Mouse (Mus musculus) c-Kit-positive CD71-negative TER-119-negative erythroid progenitor cells, embryonic 14.5 days (primary cell): ENCODE measurements around the gene Mctp2.

Source experiments
- DNase-seq: peaks from one replicate; pipeline ENCODE4 v3.0.0-alpha.2; 2013; ENCODE audit warnings: low read depth

Gene Mctp2

DNA sequence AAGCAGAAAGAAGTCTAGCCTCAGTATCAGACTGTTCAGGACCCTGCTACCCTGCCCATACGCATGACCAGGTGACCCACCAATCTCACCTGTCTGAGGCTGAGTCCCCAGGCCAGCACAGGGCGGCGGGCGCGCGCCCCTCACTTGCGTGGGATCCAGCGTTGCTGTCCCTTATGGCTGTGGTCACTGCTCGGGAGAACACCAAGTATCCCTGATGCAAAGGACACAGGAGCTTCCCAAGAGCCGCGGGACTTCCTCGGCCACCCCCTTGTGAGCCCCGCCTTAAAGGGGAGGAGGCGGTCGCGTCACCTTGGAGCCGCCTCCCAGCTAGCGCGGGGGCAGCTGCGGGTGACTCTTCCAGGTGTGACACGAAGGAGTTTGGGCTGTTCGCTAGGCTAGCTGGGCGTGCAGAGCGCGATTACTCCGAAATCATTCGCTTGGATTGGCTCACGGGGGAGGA lies at the start of gene Mctp2:
Gene Mctp2, minus strand, starts transcription at position 227 of the 460 bp plus-strand sequence.
- DNase-seq, result peak; percentile 45

DNA sequence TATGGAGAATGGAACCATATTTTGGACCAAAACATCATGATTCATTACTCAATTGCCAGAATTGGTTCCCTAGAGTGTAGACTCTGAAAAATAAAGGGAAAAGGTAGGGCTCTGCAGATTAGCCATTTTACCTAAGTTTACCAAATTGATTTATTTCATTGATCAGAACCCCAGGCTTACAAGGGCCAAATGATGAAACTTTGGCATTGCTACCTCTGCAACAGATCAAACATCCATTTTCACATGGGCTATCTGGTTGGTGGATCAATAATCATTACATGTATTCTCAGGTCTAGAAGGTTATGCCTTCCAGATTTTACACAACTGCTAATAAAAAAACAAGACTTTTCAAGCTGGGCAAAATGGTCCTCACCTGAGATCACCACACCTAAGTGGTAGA lies 39.5 kb upstream of the Mctp2 start:
- no peak for DNase-seq

DNA sequence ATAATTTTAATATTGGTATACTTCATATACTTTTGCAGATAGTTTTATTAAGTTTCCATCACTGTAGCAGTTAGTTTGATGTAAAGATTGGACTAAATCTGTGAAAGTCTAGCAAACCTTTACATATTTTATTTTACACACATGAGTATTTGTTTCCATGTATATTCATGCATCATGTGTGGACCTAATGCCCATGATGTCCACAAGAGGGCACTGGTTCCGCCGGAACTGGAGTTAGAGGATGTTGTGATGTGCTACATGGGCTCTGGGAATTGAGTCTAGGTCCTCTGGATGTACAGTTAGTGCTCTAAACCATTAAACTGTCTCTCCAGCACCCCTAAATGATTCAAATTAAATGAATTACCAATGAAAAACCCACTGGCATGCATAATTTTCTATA lies 37.3 kb upstream of the Mctp2 start:
- no peak for DNase-seq

DNA sequence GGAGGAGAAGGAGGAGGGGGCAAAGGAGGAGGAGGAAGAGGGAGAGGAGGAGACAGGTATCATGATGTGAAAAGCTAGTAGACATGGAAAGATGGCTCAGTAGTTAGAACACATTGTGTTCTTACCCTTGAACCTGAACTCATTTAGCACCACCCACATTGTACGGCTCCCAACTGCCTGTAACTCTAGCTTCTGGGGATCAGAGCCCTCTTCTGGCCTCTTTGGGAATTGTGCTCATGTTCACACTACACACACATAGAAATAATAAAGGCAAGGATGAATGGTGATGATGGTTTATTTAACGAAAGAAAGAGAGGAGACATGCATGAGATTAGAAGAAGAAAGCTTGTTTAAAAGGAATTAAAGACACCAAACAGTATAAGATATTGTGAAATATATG lies 36.4 kb upstream of the Mctp2 start:
- DNase-seq, result no peak

DNA sequence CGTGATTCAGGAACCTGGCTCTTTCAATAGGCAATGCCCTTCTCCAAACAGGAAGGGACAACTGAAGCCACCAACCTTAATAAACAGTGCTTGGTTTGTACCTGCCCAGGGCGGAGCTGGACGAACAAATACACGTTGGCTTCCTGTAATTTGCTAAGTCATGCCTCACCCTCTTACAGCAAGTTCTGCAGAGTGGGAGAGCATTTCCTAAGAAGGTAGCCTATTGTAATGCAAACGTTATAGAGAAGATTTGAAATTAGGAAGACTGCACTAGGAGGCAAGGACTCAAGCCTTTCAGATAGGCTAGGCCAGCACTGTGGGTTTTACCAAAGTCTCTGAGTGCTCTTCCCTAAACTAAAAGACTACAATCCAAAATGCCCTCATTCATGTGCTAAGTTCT lies 19.6 kb upstream of the Mctp2 start:
- no peak for DNase-seq

DNA sequence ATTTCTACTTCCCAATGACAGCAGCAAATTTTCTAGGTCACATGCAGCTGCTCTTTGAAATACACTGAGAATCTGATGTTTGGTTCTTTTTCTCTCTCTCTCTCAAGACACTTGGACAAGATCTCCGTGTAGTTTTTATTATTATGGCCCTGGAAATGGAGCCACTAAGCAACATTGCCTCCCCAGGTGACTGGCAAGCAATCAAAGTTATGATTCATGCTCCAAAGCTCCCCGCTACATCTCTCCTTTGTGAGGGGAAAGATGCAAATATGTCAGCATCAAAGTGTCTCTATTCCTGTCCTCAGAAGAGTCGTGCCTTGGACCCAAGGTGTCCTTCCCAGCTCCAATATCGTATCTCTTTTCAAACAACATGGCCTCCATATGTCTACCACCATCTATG lies 14.5 kb upstream of the Mctp2 start:
- no peak for DNase-seq

DNA sequence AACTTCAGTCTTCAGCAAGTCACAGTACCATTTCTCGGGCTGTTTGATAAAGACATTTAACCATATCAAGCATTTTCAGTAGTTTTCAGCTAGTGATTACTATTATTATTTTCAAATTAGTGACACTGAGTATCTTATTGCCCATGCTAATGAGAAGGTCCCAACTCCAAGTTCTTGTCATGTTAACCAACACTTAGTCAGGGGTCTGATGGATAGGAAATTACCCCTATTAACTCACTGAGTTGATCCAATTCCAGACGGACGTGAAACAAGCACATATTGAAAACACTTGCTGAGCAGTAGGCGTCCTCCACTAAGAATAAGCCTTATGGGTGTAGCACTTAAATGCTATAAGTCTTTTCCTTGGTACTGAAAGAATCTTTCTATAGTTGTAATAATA lies 14.0 kb upstream of the Mctp2 start:
- DNase-seq, result no peak

DNA sequence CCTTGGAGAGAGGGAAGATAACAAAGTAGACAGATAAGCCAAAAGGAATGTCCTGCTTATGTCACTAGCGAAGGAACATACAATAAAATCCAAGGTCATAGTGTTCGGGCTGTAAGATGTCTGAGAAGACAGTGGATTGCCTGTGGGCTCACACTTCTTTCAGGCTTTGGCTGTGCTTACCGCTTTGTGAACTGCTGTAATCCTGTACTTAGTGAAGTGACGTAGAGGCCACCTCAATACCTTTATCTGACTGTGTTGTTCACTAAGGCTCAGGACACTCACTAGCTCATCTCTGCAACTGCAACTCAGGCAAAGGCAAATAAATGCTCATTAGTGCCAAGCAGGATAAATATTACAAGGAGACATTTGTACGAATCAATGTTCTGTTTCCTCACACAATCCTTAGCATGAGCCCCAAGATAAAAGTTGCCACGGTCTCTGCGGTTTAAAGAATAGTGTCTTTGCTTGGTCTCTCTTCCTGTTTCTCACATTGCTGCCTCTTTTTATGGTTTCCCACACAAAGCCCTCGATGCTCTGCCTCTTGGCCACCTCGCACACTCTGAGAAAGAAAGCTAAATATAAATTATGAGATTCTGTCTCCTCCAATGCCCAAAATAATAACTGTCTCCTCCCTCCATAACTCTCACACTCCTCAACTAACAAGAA lies 8.1 kb upstream of the Mctp2 start:
- no peak for DNase-seq

DNA sequence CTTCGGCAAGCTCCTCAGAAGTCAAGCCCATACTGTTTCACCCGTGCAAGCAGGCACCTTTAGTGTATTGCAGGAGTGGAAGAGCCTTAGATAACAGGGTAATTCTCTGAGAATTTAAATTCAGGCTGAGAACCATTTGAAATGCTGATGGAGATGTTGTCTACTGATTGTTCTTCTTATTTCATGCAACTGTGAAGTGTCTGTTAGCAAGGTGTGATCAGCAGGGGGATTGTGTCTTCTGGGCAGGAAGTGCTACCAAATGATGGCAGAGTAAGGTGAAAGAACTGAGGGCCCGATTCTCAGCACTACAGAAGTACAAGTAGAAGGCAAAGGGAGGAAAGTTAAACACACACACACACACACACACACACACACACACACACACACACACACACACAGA lies 7.5 kb upstream of the Mctp2 start:
- DNase-seq, result no peak

DNA sequence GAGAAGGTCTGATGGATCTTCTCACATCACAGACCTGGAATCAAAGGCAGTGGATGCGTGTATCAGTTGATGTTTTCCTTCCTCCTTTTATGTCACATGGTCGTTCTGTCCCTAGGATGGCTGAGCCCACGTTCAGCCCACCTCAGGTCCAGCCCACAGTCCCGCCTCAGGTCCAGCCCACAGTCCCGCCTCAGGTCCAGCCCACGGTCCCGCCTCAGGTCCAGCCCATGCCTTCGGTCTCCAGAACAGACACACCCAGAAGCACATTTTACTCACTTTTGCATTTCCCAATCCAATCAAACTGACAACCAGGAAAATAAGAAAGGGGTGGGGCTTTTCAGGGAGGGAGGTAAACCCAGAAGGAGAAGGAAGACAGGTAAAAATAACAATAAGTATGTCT lies 5.2 kb upstream of the Mctp2 start:
- DNase-seq, result no peak

DNA sequence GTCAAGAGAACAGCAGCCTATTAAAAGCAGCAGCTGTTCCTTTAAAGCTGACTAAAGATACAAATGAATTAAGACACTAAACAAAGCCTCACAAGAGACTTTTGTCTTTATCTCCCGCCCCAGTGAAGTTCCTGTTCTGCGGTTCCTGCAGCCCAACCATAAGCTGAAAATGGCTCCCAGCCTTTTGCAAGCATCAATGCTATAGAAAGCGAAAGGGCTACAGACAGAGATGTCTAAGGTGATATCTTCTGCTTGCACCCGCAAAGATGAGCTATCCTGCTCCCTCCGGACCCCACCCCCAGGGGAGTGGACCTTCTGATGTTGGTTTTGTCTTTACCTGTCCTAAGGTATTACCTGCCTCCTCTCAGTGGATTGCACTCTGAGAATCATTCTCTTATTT lies 1.7 kb upstream of the Mctp2 start:
- no peak for DNase-seq

DNA sequence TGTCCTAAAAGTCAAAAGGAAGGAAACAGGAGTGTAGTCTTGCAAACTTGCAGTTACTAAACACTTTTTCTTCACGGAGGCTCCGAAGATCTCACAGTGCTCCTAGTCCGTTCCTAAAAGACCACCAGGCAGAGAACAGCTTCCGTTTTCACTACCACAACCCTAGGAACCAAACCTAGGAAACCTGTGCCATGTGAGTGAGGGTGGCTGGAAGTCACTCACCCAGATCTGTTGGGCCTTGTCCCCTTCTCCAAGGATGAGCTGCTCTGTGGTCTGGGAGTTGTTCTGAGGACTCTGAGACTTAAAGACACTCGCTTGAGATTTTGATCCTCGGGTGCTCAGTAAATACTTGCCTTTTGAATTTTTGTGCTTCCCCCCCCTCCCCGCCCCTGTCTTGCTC lies 439 bp upstream of the Mctp2 start:
- no peak for DNase-seq

DNA sequence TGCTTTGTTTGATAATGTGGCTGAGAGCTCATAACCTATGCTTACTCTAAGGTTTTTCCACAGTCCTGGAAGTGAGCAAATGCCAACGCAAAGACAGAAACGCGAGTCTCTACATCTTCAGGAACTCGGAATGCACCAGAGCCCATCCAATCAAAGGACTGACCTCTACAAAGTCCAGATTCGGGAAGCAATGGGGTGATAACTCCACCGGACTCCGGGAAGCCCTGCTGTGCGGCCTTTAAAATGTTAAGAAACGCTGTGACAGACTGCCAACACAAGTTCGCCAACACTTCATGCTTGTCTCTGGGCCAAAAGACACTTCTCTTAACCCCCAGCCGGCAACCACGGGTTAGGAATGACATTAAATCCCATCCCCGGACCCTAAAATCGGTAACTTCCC lies 437 bp downstream of the Mctp2 start:
- no peak for DNase-seq

DNA sequence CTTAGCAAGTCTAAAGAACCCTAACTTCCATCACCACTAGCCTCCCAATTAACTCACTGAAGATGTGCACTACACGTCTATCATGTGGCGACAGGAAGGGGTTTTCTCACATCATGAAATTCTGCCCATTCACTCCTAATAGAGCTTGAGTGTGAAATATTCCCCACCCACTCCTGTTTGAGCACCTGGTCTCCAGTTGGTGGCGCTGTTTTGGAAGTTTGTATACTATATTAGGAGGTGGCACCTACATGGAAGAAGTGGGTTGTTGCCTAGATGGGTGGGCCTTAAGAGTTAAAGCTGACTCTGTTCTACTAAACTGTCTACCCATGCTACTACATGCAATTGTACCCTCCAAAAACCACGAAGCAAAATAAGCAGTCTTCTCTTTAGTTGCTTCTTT lies 4.7 kb downstream of the Mctp2 start:
- DNase-seq, result no peak

DNA sequence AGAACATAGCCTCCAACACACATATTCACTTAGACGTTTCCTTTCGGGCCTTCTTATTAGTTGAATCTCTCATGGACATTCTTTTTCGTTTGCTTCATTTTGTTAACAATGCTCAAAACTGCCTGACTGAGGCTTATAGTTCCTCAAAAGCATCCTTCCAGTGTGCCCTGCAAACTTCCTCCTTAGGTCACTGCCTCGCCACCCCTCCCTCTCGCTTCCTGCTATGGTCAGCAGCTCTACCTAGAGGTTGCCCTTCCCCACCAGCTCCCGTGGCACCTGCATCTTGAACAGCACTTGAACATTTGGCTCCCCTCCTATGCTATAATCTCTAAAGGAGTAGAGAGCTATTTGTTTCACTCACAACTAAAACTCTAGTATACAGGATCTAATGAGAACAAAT lies 6.7 kb downstream of the Mctp2 start:
- no peak for DNase-seq

DNA sequence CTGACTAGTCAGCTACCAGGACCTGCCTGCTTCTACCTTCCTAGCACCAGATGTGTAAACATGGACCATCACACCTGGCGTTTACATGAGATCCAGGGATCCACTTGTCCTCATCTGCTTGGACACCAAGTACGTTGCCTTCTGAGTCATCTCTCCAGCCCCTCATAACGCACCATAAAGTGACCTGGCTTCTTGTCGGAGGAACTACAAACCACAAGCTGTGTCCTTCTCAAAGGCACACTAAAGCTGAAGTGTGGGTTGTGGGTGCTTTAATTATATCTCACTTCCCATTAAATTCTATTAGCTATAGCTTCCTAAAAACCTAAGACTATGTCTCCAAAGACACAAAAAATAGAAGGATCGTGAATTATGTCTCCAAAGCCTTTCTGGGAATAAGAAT lies 9.4 kb downstream of the Mctp2 start:
- DNase-seq, result no peak

DNA sequence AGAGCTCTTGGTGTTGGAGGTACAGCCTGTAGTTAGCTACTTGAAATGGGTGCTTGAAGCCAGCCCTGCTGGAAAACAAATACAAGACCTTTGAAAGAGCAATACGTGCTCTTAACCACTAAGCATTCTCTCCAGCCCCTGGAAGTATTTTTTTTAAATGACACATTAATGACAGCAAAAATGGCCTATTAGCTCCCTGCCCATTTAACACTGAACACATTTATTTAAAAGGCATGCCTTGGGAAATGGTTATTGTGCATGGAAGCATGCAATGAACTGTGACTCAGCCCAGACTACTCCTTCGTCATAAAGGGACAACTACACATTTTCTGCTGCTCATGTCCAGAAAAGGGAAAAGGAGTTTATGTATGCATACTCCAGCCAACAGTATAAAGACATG lies 10.2 kb downstream of the Mctp2 start:
- DNase-seq, result no peak

DNA sequence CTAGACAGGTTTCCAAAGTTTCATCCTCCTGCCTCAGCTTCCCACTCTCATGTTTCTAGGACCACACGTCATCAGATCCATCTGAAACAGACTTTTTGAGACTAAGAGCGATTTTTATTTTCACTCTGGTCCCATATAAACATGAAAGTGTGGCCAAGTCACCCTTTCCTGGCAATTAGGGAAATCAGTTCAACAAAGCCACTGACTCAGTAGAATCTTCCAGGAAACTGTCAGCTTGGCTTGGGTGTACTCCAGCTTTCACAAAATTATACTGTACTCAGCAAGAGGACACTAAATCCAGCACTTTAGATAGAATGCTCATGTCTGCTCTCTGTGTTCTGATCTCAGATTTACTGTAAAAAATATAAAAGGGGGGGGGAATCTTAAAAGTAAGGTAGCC lies 11.5 kb downstream of the Mctp2 start:
- no peak for DNase-seq

DNA sequence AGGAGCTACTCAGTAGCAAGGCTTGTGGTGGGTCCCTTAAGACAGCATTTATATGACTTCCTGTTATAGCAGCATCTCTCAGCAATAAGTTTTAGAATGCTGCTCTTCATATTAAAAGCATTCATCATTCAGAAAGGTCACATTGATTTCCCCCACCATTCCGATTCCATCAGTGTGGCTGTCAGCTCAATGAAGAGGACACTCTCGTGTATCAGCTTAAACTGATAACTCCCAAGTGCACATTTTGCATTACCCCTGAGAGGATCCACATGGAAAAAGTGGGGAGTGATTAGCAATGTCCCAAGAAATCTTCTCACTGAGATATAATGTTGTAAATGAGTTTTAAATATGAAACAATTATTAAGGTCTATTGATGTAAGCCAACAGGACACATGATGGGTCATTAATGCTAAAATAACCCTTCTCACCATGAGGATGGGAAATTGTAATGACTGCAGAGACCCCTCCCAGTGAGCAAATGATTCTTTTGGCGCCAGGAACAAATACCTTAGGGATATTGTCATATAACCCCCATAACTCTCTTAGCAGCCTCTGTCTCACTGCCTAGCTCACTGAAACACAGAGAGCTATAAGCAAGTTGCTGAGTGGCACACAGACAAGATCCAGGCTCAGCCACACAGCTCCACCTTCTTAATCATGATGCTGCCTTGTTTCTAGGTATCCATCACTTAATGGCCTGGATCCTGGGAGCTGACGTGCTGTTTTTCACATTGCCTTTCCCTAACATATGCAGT lies 12.4 kb downstream of the Mctp2 start:
- no peak for DNase-seq

DNA sequence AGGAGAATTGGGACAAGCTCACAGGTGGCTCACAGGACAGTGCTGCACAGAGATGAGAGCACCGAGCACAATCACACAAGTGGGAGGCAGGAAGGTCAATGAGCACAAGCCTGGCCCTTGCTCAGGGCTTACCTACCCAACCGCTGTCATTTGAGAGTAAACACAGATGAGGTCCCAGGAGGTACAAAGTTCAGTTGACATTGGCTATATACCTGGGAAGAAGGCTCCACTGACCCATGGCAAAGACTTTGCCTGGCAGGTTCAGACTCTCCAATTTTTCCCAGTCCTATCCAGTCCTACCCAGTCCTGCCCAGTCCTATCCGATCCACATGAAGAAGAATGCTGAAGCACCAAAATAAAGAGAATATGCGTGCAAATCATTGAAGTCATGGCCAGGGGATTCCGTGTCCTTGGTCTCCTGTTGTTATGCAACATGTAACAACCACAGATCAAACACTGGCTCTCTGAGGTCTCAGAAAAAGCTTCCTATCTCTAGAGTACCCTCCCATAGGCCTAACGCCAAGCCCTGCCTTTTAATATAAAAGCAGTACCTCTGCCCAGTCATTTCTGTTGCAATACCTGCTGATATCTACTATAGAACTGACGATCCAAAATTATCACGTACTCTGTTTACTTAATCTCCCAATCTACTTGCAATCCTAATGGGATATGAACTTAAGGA lies 14.0 kb downstream of the Mctp2 start:
- DNase-seq, result no peak

DNA sequence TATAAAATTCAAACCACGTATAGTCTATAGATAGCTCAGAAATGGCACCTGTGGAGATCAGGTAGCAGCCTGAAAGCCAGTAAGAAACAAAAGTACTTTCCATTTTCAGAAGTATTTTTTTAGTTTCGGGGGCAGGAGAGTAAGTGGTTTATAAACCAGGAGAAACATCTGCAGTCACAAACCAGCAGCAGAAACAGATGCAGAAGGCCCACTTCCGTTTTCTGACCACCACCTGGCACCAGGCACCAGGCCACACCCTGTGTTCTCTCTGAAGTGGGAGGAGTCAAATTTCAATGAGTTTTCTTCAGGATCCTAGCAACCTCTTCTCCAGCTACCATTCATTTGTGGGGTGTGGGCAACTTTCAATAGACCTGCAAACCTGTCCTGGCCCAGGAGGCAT lies 25.7 kb downstream of the Mctp2 start:
- peak; percentile 47 for DNase-seq

DNA sequence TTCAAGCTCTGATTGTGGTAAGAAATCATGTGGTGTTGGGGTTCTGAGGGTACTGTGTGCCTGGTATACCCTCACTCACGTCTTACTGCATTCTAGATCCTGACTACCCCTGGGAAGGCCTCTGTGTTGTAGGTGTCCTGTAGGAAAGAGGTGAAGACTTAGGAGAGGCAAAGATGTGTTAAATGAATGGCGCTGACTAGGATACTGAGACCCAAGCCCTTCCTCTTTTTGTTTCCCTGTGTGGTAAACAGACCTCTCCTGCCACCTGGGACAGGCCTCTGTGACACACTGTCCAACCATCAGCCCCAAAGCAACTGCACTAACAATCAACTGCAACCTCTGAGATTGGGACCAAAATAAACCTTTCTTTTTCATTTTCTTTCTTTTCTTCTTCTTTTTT lies 28.0 kb downstream of the Mctp2 start:
- DNase-seq, result no peak

DNA sequence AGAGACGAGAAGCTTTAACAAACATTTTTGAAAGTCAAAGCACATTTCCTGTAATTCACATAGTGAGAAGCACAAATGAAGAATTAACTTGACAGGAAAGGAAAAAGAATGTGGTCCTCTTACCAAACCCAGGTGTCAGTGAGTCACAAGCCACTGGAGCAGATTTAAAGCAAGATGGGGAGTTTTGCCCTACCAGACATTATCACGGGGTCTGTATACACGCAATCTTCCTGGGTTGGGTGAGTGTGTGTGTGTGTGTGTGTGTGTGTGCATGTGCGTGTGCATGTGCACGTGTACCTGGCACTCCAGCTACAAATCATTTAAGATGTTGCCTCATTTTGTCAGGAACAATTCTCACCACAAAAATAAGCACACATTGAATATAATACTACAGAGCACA lies 30.9 kb downstream of the Mctp2 start:
- DNase-seq, result no peak
